Mouse (Mus musculus): ENCODE measurements at regions not wholly inside any gene's neighbourhood (a gene's known extent, or its start where the extent isn't known, plus 50 kb on each side); places are given as distances from the start of the nearest gene placed in this dataset.

DNA sequence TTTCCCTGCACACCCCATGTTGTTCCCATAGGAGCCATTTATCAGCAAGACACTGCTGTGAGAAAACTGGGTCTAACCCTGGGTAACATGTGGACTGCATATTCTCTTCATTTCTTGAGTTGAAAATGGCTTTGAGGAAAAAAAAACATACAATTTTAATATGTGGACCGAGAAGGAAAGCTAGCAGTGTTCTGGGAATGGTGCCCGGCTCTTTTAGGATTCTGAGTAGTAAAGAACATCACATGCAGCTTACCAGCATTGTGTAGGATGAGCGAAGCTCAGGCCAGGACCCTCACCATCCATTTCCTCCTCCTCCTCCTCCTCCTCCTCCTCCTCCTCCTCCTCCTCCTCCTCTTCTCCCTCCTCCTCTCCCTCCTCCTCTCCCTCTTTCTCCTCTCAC, 133.5 kb upstream of the Stmnd1 start:
- H3K27ac ChIP-seq (ENCODE audit: control insufficient read depth, insufficient read depth, low read depth, low read length, poor library complexity): no peak overlapping the region
- no peaks in the 10 kb centered on the region for H3K4me1 ChIP-seq (ENCODE audit: control insufficient read depth, insufficient read depth, low read length)
- H3K4me3 ChIP-seq (replicated peaks; ENCODE audit: control insufficient read depth, low read depth, low read length): no peak overlapping the region
- whole genome bisulfite sequencing: 76% methylated on average over 3 of the region's 3 CpGs
- TF ChIP-seq POLR2A (IDR thresholded peaks at IDR 0.05; ENCODE audit: borderline replicate concordance, control insufficient read depth, low read depth, low read length) (no peak), CTCF (IDR thresholded peaks at IDR 0.05; ENCODE audit: control insufficient read depth, insufficient read depth, low read length) (no peak)

GRCm38 (mm10) chr13:46139251-46139650, 134.3 kb upstream of the Stmnd1 start:
- Histone ChIP-seq H3K4me1 (ENCODE audit: control insufficient read depth, insufficient read depth, low read length) (no peaks in the 10 kb centered on the region), H3K27ac (ENCODE audit: control insufficient read depth, insufficient read depth, low read depth, low read length, poor library complexity) (no peak overlapping the region), H3K4me3 (replicated peaks; ENCODE audit: control insufficient read depth, low read depth, low read length) (no peak overlapping the region)
- WGBS: 65% methylated on average over 5 of the region's 5 CpGs
- no peak for TF ChIP-seq CTCF (IDR thresholded peaks at IDR 0.05; ENCODE audit: control insufficient read depth, insufficient read depth, low read length)
- no peak for TF ChIP-seq POLR2A (IDR thresholded peaks at IDR 0.05; ENCODE audit: borderline replicate concordance, control insufficient read depth, low read depth, low read length)

GRCm38 (mm10) chr13:46135411-46135810, 138.1 kb upstream of the Stmnd1 start:
- no peaks in the 10 kb centered on the region for H3K4me1 ChIP-seq (ENCODE audit: control insufficient read depth, insufficient read depth, low read length)
- H3K27ac ChIP-seq (ENCODE audit: control insufficient read depth, insufficient read depth, low read depth, low read length, poor library complexity): no peak overlapping the region
- no peak overlapping the region for H3K4me3 ChIP-seq (replicated peaks; ENCODE audit: control insufficient read depth, low read depth, low read length)
- no peak for TF ChIP-seq POLR2A (IDR thresholded peaks at IDR 0.05; ENCODE audit: borderline replicate concordance, control insufficient read depth, low read depth, low read length)
- TF ChIP-seq CTCF (IDR thresholded peaks at IDR 0.05; ENCODE audit: control insufficient read depth, insufficient read depth, low read length): no peak
- 77% methylated on average over 8 of the region's 8 CpGs for WGBS

DNA sequence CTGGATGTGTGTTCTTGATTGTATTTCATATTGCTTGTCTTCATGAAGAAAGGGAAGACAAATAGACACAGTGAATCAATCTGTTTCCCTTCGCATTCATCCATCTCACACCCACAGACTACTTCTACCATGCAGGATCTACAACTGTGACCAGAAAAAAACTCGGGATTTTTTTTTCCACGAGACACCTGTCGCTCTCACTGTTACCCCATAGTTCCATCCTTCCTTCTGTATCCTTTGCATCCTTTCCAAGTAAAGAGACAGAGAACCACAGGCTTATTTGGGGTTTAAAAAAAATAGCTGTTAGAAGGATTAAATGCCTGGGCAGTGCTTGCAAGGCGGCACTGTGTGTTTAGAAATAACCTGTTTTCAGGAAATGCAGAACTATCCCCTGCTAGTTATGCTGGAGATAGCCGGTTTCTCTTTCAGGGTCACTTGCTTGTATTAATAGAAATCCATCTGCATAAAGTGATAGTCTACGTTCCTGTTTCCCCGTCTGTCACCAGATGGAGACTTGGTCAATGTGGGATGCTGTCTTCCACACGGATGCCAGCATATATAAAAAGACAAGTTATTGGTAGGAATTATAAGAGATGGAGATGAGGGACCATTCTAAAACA, 144.2 kb upstream of the Stmnd1 start:
- 83% methylated on average over 9 of the region's 9 CpGs for WGBS
- Histone ChIP-seq H3K4me1 (ENCODE audit: control insufficient read depth, insufficient read depth, low read length) (no peaks in the 10 kb centered on the region), H3K4me3 (replicated peaks; ENCODE audit: control insufficient read depth, low read depth, low read length) (no peak overlapping the region), H3K27ac (ENCODE audit: control insufficient read depth, insufficient read depth, low read depth, low read length, poor library complexity) (no peak overlapping the region)
- TF ChIP-seq CTCF (IDR thresholded peaks at IDR 0.05; ENCODE audit: control insufficient read depth, insufficient read depth, low read length) (no peak), POLR2A (IDR thresholded peaks at IDR 0.05; ENCODE audit: borderline replicate concordance, control insufficient read depth, low read depth, low read length) (no peak)

DNA sequence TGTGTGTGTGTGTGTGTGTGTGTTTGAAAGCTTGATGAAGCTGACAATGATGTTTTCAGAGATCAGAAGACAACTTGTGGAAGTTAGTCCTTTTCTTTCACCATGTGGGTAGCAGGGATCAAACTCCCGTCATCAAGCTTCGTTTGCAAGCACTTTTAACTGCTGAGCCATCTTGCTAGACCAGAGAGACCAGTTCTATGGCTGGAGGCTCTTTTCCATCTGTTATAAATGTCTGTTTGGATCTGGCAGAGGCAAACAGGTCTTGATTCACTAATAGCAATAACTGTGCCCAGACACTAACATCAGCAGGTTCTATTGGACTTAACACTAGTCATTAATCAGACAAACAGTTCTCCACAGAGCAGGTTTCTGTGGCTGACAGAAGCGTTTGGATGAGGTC, 150.1 kb upstream of the Stmnd1 start:
- no peak for TF ChIP-seq CTCF (IDR thresholded peaks at IDR 0.05; ENCODE audit: control insufficient read depth, insufficient read depth, low read length)
- TF ChIP-seq POLR2A (IDR thresholded peaks at IDR 0.05; ENCODE audit: borderline replicate concordance, control insufficient read depth, low read depth, low read length): no peak
- H3K27ac ChIP-seq (ENCODE audit: control insufficient read depth, insufficient read depth, low read depth, low read length, poor library complexity): no peak overlapping the region
- no peak overlapping the region for H3K4me3 ChIP-seq (replicated peaks; ENCODE audit: control insufficient read depth, low read depth, low read length)
- WGBS: 70% methylated on average over 3 of the region's 3 CpGs
- no peaks in the 10 kb centered on the region for H3K4me1 ChIP-seq (ENCODE audit: control insufficient read depth, insufficient read depth, low read length)

GRCm38 (mm10) chr13:46116576-46116975, 151.8 kb upstream of the Atxn1 start:
- Histone ChIP-seq H3K27ac (ENCODE audit: control insufficient read depth, insufficient read depth, low read depth, low read length, poor library complexity) (no peak overlapping the region), H3K4me1 (ENCODE audit: control insufficient read depth, insufficient read depth, low read length) (no peaks in the 10 kb centered on the region), H3K4me3 (replicated peaks; ENCODE audit: control insufficient read depth, low read depth, low read length) (no peak overlapping the region)
- TF ChIP-seq CTCF (IDR thresholded peaks at IDR 0.05; ENCODE audit: control insufficient read depth, insufficient read depth, low read length) (no peak), POLR2A (IDR thresholded peaks at IDR 0.05; ENCODE audit: borderline replicate concordance, control insufficient read depth, low read depth, low read length) (no peak)
- WGBS: 80% methylated on average over 4 of the region's 4 CpGs

GRCm38 (mm10) chr13:46104971-46105370, 140.2 kb upstream of the Atxn1 start:
- WGBS: 76% methylated on average over 6 of the region's 6 CpGs
- no peak for TF ChIP-seq CTCF (IDR thresholded peaks at IDR 0.05; ENCODE audit: control insufficient read depth, insufficient read depth, low read length)
- TF ChIP-seq POLR2A (IDR thresholded peaks at IDR 0.05; ENCODE audit: borderline replicate concordance, control insufficient read depth, low read depth, low read length): no peak
- Histone ChIP-seq H3K27ac (ENCODE audit: control insufficient read depth, insufficient read depth, low read depth, low read length, poor library complexity) (no peak overlapping the region), H3K4me1 (ENCODE audit: control insufficient read depth, insufficient read depth, low read length) (no peaks in the 10 kb centered on the region), H3K4me3 (replicated peaks; ENCODE audit: control insufficient read depth, low read depth, low read length) (no peak overlapping the region)

- WGBS: 70% methylated on average over 7 of the region's 7 CpGs
- no peaks in the 10 kb centered on the region for H3K4me1 ChIP-seq (ENCODE audit: control insufficient read depth, insufficient read depth, low read length)
- no peak overlapping the region for H3K4me3 ChIP-seq (replicated peaks; ENCODE audit: control insufficient read depth, low read depth, low read length)
- no peak overlapping the region for H3K27ac ChIP-seq (ENCODE audit: control insufficient read depth, insufficient read depth, low read depth, low read length, poor library complexity)
- TF ChIP-seq POLR2A (IDR thresholded peaks at IDR 0.05; ENCODE audit: borderline replicate concordance, control insufficient read depth, low read depth, low read length) (no peak), CTCF (IDR thresholded peaks at IDR 0.05; ENCODE audit: control insufficient read depth, insufficient read depth, low read length) (no peak)
These were observed 133.8 kb upstream of the Atxn1 start for GRCm38 (mm10) chr13:46098621-46099020.

- no peak for TF ChIP-seq CTCF (IDR thresholded peaks at IDR 0.05; ENCODE audit: control insufficient read depth, insufficient read depth, low read length)
- TF ChIP-seq POLR2A (IDR thresholded peaks at IDR 0.05; ENCODE audit: borderline replicate concordance, control insufficient read depth, low read depth, low read length): no peak
- Histone ChIP-seq H3K27ac (ENCODE audit: control insufficient read depth, insufficient read depth, low read depth, low read length, poor library complexity) (no peak overlapping the region), H3K4me3 (replicated peaks; ENCODE audit: control insufficient read depth, low read depth, low read length) (no peak overlapping the region), H3K4me1 (ENCODE audit: control insufficient read depth, insufficient read depth, low read length) (no peaks in the 10 kb centered on the region)
- WGBS: 79% methylated on average over 7 of the region's 7 CpGs
These were observed 133.3 kb upstream of the Atxn1 start for GRCm38 (mm10) chr13:46098131-46098530.

Data from bone marrow, adult 2 months (tissue).